Mouse (Mus musculus): ENCODE data around the gene Fmn2.

Fmn2 gene

DNA sequence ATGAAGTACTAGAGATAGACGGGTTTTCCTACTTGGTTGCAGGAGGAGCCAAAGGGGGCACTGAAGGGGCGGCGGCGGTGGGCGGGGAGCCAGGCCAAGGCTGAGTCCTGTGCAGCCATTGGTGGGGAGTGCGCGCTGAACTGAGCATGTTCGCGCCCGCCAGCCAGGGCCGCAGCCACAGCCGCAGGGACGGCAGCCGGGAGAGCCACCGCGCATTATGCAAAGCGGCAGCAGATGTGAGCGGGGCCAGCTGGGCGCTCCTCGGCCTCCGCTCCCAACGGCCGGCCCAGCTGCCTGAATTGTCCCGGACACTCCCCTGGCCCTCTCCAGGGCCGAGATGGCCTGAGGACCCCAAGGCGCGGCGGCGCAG lies at the start of gene Fmn2:
TSS of gene Fmn2 (plus strand) at position 165 of the 370 bp plus-strand sequence.
- peak; percentile 77 to 89 for DNase-seq (ENCODE audit: low spot score in 2 of 2)

DNA sequence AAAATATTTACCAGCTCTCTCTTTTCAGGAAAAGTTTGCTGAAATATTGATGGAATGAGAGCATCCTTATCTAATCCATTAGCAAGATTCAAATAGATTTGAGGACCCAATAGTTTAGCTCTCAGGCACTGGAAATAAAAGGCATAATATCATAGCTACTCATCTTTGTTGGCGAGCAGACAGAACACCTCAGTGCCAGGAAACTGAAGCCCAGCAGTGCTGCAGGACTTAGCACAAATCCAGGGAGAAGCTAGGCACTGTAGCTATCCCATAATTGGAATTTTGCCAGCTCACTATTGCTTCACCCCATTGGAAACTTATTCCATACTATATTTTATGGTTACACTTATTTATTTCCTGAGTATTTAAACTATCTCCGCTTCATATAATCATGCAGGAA lies 46.5 kb upstream of the Fmn2 start:
- no peak for DNase-seq (ENCODE audit: low spot score in 2 of 2)

DNA sequence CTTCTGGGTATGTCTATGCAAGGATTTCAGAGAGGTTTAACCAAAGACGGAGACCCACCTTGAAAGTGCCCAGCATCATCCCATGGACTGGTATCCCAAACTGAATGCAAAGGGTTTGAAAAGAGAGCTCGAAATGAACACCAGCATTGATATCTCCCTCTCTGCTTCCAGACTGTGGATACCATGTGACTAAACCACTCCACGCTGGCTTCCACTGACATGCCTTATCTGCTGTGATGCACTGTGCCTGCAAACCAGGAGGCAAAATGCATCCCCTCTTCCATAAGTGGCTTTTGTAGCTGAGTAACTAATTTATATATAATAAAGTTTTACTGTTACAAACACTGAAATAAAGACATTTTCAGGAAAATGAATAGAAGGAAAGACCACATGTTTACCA lies 36.2 kb upstream of the Fmn2 start:
- no peak for DNase-seq (ENCODE audit: low spot score in 2 of 2)

DNA sequence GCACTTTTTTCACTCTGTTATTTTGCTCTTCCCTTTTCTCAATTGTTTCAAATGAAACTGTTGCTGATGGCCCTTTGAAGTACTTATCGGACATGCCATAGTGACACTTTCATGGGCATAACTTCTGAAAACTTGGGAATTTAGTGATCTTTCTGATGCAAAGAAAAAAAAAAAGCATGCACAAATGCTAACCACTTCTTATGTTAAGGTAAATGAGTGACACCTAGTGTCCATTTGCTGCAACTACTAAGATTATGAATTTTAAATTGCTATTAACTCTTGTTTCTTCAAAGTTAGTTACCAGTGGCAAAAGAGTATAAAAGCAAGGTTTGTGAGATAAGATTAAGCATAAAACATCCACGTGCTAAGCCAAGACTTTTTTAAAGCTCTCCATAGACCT lies 35.4 kb upstream of the Fmn2 start:
- DNase-seq (ENCODE audit: low spot score in 2 of 2), result no peak

DNA sequence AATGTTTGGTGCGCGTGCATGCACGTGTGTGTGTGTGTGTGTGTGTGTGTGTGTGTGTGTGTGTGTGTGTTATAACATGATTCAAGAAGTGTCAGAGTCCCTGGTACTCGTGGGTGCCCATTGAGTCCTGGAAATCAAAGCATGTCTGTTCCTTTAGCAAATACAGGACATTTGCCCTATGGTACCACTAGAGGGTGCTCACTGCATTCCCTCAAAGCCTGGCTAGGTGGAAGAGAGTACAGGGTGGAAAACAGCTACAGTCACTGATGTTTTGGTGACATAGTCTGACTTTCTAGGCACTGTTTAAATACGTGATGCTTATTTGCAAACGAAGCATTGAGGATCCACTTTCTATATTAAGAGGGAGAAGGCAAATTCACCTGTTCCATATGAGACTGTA lies 31.9 kb upstream of the Fmn2 start:
- peak in 1 of 2 experiments; percentile 48 for DNase-seq (ENCODE audit: low spot score in 2 of 2)

DNA sequence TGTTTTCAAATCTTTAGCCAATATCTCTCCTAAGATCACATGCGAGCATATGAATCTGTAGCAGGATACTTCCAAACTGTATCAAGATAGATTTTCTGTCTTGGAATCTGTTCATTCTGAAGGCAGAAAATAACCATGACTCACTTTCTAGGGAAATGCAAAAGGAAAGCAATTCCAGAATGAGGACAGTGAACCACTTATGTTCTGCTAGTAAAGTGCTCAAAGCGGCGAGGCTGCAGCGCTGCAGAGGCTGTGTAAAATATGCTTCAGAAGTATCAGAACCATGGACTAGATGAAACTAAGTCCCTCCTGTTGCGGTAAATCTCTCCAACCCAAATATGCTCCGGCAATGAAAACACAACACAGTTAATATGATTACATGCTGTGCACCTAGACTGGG lies 19.1 kb upstream of the Fmn2 start:
- DNase-seq (ENCODE audit: low spot score in 2 of 2), result no peak

DNA sequence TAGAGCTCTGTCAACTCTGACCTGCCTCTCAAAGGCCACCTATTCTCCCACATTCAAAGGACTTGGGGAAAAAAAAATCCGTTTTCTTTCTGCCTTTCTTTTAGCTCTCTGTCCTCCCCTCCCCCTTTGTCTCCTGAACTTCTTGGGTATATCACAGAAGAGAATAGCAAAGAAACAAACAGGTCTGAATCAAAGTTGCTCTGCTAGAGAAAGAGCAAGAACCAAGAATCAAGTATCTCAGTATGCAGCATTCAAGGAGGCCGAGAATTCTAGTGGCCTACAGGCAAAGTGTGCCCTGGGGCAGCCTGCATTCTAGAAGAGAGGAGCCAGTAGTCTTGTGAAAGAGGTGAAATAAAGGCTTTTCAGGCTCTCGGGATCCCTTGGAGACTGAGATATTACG lies 1.6 kb upstream of the Fmn2 start:
- DNase-seq (ENCODE audit: low spot score in 2 of 2), result no peak

DNA sequence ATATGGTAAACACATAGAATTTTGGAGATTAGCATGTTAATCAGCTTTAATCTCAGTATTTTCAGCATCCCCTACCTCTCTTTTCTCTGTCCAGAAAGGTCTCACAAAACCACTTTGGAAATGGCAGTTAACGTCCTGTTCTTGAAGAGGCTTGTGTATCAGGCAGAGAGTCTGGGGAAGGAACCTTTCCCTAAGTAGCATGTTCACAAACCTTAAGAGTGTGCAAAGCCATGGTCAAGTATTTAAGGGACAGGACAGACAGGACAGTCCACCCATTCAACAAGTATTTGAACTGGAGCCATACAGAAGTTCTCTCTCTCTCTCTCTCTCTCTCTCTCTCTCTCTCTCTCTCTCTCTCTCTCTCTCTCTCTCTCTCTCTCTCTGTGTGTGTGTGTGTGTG lies 614 bp upstream of the Fmn2 start:
- no peak for DNase-seq (ENCODE audit: low spot score in 2 of 2)

DNA sequence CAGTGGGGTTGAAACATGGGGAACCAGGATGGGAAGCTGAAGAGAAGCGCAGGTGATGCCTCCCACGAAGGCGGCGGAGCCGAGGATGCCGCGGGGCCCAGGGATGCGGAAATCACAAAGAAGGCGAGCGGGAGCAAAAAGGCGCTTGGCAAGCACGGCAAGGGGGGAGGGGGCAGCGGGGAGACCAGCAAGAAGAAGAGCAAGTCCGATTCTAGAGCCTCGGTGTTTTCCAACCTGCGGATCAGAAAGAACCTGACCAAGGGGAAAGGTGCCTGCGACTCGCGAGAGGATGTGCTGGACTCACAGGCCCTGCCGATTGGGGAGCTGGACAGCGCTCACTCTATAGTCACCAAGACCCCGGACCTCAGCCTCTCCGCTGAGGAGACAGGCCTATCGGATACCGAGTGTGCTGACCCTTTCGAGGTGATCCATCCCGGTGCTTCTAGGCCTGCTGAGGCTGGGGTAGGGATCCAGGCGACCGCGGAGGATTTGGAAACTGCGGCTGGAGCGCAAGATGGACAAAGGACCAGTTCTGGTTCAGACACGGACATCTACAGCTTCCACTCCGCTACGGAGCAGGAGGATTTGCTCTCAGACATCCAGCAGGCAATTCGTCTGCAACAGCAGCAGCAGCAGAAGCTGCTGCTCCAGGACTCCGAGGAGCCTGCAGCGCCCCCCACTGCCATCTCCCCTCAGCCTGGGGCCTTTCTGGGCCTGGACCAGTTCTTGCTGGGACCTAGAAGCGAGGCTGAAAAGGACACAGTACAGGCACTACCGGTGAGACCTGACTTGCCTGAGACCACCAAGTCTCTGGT lies 613 bp downstream of the Fmn2 start:
- DNase-seq (ENCODE audit: low spot score in 2 of 2), result peak; percentile 27 to 67

DNA sequence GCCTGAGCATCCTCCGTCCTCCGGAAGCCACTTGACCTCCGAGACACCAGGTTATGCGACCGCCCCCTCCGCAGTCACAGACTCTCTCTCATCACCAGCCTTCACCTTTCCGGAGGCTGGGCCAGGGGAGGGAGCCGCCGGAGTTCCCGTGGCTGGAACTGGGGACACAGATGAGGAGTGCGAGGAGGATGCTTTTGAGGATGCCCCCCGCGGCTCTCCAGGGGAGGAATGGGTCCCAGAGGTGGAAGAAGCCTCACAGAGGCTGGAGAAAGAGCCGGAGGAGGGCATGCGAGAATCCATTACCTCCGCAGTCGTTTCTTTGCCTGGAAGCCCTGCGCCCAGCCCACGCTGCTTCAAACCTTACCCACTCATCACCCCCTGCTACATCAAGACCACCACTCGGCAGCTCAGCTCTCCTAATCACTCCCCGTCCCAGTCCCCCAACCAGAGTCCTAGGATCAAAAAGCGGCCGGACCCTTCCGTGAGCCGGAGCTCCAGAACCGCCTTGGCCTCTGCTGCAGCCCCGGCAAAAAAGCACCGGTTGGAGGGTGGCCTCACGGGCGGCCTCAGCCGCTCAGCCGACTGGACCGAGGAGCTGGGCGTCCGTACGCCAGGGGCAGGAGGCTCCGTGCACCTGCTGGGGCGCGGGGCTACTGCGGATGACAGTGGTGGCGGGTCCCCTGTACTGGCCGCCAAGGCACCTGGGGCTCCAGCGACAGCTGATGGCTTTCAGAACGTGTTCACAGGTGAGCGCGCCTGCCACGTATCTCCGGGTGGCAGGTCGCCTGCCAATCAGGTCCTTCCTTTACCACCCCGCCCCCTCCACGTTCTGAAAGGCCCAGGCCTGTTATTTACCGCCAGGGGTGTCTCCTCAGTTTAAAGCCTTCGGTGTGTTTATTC lies 1.5 kb downstream of the Fmn2 start:
- DNase-seq (ENCODE audit: low spot score in 2 of 2), result peak; percentile 23 to 56

DNA sequence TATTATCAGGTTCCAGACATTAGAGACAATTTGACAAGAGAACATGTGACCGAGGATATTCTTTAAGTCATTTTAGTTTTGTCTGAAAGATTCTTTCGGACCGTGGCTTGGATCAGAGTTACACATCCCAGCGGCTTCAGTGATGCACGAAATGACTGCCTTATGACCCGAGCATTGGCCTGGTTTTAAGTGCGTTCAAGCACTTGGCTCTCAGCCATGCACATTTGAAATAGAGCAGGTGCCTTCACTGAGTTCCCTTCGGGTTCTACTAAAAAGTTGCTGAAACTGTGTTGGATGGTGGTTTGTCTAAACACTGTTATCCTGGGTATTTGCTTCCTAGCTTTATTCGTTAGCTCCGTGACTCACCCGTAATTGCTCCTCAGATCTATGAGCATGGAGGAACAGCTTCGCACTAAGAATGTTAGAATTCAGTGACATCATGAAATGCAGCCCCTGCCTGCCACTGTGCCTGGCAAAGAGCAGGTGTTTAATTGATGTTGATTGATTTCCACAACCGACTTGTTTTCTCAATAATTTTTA lies 7.0 kb downstream of the Fmn2 start:
- DNase-seq (ENCODE audit: low spot score in 2 of 2), result no peak

DNA sequence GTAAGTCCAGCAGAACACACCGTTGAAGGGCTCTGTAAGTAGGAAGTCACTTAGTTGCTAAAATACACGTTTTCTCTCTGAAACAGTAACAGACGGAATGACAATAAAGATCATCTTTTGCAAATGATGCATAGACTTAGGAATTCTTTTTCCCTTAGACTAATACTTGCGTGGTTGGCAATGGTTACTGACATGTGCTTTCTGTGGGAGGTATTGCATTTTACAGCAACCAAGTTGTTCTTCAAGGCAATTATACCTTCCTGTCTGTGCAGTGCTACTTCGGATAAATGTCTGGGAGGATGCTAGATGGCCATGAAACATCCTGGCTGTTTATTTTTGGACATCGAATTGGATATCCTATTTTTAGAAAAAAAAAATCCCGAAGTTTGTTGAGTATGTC lies 11.8 kb downstream of the Fmn2 start:
- no peak for DNase-seq (ENCODE audit: low spot score in 2 of 2)

DNA sequence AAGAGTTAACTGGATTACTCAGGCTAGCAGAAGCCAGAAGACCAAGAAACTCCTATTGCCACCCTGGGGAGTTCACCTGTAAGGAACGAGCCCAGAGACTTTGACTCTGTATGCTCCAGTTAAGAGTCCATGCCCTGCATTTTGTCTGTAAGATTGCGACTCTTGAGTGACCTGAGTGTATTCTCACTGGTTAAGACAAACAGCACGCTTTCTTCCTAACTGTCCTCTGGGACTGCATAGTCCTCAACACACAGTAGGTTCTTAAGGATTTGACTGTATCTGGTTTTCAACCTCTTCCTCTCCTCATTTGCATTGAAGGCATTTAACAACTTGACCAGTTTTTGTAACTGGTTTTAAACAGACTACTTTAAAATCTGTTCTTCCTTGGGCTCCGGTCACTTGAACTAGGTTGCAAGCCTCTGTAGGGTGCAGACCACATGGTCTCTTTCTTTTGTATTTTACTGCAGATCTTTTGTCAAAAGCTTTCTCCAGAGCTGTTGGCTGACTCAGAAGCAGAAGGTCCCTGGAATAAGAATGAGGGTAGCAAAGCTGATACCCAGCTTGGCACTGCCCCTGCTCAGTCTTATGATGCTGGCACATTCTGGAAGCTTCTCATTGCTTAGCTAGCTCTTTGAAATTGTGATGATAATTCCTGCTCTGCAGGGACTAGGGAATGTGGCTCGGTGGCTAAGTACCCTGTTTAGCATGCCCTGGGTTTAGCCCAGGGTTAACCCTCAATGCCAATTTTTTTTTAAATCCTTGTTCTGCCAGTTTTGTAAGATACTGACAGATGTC lies 20.5 kb downstream of the Fmn2 start:
- DNase-seq (ENCODE audit: low spot score in 2 of 2), result no peak

DNA sequence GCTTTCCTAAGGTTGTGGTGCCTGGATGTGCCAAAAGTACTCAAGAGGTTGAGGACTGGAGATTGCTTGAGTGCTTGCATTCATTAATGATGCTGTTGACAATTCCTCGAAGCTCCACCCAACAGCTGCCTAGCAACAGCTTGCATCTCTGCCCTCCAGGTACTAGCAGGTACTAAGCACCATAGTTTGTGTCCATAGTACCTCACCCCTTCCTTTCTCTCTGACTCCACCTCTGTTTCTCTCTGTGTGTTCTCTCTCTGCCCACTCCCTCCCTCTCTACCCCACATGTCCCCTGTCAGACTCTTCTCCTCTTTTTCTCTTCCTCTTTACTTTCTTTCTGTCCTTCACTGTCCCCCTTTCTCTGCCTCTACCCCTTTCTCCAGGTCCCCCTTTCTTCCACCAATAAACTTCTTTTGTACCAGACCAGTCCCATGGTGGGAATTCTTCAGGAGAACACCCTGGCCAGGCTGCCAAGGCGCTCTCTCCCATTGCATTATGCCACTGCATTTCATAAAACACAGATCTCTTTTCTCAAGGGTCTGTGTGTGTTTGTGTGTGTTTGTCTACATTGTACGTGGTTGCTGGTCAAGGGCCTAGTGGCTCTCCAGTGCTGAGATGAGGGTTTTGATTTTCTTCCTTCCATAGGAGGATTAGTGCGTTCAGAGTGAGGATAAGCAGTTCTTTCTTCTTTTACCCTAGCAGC lies 21.3 kb downstream of the Fmn2 start:
- no peak for DNase-seq (ENCODE audit: low spot score in 2 of 2)

DNA sequence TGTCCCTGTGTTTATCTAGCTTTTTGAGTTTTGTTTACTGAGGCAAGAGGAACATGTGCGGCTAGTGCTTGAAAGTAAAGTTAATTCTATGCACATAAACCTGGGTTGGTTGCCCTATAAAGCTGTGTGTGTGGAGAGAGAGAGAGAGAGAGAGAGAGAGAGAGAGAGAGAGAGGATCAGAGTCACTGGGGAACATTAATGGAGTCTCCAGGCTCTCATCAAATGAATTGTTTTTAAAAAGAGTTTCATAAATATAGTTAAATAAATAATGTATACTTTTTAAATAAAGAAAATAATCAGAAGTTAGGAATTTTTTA lies 21.8 kb downstream of the Fmn2 start:
- no peak for DNase-seq (ENCODE audit: low spot score in 2 of 2)

DNA sequence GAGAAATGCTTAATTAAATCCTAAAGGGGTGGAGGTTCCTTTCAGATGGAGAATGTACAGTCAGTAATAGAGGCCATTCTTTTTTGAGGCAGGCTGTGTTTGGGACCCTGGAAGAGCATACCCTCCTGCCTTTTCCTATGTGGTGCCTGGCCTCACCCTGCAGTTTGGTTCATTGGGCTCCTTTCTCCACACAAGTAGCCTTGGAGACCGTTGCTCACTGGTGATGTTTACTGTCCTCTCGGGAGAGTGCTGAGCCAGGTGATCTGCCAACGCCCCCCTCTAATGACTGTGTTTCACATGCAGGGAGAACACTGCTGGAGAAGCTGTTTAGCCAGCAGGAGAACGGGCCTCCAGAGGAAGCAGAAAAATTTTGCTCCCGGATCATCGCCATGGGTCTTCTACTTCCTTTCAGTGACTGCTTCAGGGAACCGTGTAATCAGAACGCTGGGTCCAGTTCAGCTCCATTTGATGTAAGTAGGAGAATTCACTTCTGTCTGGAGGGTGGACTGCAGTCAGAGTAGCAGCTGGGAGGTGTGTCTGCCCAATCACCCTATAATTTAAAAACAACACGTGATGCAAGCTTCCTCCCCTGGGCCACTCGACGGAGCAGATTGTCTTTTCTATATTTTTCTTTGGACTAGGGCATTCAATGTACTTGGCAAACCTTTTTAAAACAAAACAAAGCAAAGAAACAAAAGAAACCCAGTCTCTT lies 35.3 kb downstream of the Fmn2 start:
- no peak for DNase-seq (ENCODE audit: low spot score in 2 of 2)

DNA sequence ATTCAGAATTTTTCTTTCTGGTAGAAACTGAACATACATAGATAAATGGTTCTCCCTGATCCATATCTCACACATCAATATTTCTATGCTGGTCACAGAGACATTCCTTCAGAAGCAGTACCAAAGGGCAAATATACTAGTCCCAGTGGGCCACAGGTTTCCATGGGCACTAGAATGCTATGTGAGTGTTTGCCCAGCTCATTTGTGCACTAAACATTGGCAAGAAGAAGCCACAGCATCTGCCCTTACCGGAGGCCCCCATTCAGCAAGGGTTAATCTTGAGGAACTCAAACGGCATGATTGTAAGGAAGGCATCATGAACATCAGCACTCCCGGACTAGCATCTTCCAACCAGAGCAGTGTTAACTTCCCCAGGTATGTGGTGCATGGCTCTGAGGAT lies 35.9 kb downstream of the Fmn2 start:
- DNase-seq (ENCODE audit: low spot score in 2 of 2), result no peak

DNA sequence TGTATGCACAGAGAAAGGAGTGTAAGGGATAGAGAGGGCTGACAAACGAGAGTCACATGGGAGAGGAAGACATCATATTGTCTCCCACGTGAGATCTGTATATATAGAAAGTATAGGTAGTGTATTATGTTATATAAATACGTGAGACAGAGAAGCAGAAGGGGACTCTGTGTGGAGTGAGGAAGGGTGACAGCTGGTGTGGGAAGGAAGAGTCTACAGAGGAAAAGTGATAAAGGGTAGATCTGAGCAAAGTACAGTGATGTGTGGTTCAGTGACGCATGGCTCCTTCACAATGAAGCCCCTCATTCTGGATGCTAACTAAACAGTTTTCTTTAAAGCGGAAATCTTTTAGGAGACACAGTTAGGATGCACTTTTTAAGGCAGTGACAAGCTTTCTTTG lies 46.7 kb downstream of the Fmn2 start:
- no peak for DNase-seq (ENCODE audit: low spot score in 2 of 2)

DNA sequence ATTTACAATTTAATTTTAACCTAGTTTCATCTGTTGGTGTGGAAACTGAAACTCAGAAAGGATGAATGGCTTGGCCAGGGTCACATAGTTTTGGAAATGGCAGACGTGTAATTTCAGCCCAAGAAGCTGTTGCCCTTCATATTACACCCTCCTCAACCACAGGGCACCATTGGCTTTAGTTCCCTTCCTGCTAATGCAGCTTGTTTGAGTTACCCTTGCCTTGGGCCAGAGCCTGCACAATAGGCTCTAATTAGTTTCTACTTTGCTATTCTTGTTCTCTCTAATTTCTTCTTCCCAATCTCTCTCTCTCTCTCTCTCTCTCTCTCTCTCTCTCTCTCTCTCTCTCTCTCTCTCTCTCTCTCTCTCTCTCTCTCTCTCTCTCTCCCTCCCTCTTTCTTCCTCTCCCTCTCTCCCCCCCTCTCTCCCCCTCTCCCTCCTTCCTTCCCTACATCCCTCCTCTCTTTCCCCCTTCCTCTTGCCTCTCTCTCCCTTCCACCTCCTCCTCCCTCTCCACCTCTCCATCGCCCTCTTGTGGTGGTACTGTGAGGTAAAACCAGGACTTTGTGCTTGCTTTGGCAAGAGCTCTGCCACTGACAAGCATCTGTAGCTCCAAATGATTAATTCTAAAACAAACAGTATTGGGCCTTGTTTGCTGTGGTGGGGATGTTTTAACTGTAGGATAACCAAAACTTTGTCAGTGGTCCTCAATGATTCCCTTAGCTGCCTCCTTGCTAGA lies 51.8 kb downstream of the Fmn2 start:
- DNase-seq (ENCODE audit: low spot score in 2 of 2), result peak in 1 of 2 experiments; percentile 63

DNA sequence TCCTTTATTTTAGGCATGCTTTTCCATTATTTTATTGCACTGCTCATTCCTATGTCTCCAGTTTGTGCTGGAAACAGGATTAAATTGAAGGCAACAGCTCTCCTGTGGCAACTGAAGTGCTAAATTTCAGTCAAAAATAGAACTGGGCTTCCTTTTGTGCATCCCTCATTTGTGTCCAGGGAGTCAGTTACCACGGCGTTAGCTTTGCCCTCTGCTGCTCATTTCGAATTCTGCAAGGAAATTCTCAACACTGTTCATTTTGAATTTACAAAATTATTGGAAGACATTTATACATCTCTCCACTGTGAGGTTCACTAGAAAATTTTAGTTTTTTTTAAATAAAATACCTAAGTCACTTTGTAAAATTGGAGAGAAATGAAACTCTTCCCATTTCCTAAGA lies 53.8 kb downstream of the Fmn2 start:
- no peak for DNase-seq (ENCODE audit: low spot score in 2 of 2)

Data from cerebellum, postnatal 4 days (tissue).